Mouse (Mus musculus) forebrain, embryonic 13.5 days (tissue): ENCODE data around the gene Tnni1. TPM values are rescaled to one million over a fixed set of nuclear protein-coding genes. Genes with fewer than 3 reads are reported as not detected.

Experiments used
- ATAC-seq: fragments of 200-750 bp; cut with Nextera tagmentation; 2 replicates; pipeline ENCODE4 v1.8.0; 2017
- H3K27ac ChIP-seq: fragments of 300-500 bp; sonication (generic); 2 replicates; pipeline ENCODE4 v1.5.1; 2015; ENCODE audit warnings: inconsistent platforms, mild to moderate bottlenecking, moderate library complexity
- H3K27me3 ChIP-seq: fragments of 300-500 bp; sonication (generic); 2 replicates; pipeline ENCODE4 v1.6.1; 2015; ENCODE audit warnings: mild to moderate bottlenecking, inconsistent platforms
- H3K36me3 ChIP-seq: fragments of 300-500 bp; sonication (generic); 2 replicates; pipeline ENCODE4 v1.6.1; 2015; ENCODE audit warnings: mild to moderate bottlenecking, inconsistent platforms; ENCODE audit not compliant: poor library complexity, severe bottlenecking
- H3K4me1 ChIP-seq: fragments of 300-500 bp; sonication (generic); 2 replicates; pipeline ENCODE4 v1.6.1; 2015; ENCODE audit warnings: inconsistent platforms
- H3K4me2 ChIP-seq: fragments of 300-500 bp; sonication (generic); 2 replicates; pipeline ENCODE4 v1.6.1; 2015; ENCODE audit warnings: inconsistent platforms, mild to moderate bottlenecking, moderate library complexity
- H3K4me3 ChIP-seq: fragments of 300-500 bp; sonication (generic); 2 replicates; pipeline ENCODE4 v1.5.1; 2015; ENCODE audit warnings: mild to moderate bottlenecking, inconsistent platforms
- H3K9ac ChIP-seq: fragments of 300-500 bp; sonication (generic); 2 replicates; pipeline ENCODE4 v1.6.1; 2015; ENCODE audit warnings: mild to moderate bottlenecking, inconsistent platforms
- H3K9me3 ChIP-seq: fragments of 300-500 bp; sonication (generic); replicated peaks from 2 replicates; pipeline ENCODE4 v1.6.1; 2016; ENCODE audit warnings: inconsistent platforms
- WGBS: fragments of 180-500 bp; shearing (Covaris S2); methylation state at CpG from one replicate; pipeline ENCODE4 v1.1.7; 2015; 5-methylcytosine and 5-hydroxymethylcytosine counted together
- polyA plus RNA-seq: library from polyadenylated mRNA; unstranded; fragments of >200 nt; fragmentation: Nextera tagmentation; extraction: Ambion mirVana; gene quantifications from 2 replicates; pipeline ENCODE4 v1.2.1, GENCODE M21; 2015

Tnni1 gene
- polyA plus RNA-seq, 1 experiment from 2014 or later = 0.37 TPM

GRCm38 (mm10) chr1:135770237-135770636 lies 9.0 kb upstream of the Tnni1 start:
- H3K4me3 ChIP-seq = no peak overlapping the region
- no peaks in the 10 kb centered on the region for H3K9me3 ChIP-seq
- H3K27me3 ChIP-seq = peaks cover 5% of the 10 kb centered on the region
- 80% methylated on average over 7 of the region's 7 CpGs for WGBS
- H3K4me1 ChIP-seq = peaks cover 20% of the 10 kb centered on the region
- H3K9ac ChIP-seq = no peak overlapping the region
- no peak overlapping the region for H3K27ac ChIP-seq
- ATAC-seq = no peak
- H3K4me2 ChIP-seq = no peak overlapping the region
- H3K36me3 ChIP-seq = no peaks in the 10 kb centered on the region

DNA sequence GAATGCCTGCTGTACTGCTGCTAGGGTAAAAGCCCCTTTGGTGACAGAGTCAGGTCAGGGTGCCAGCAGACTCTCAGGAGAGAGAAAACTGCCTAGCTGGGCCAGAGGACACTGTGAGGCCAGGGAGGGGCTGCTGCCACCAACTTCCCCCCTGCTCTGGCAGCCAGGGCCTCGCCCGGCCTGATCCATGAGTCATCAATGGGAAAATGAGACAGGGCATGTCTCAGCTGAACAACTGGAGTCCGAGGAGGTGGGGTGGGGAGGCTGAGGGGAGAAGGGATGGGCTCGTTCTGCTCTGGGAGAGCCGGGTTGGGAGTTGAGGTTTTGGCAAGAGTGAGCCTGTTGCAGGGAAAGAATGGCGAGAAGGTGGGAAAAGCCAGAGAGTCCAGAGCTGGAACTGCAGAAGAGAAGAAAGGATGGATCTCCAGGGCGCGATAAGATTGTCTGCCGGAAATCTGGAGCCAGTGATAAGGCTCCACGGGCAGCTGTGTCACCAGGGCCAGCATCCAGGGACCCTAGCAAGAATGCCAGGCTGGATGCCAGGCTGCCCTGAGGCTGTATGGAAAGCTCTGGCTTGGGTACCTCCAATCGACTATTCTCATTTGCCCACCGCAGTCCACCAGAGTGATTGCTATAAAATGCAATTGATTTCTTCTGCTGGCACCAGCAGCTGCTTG lies 8.2 kb upstream of the Tnni1 start:
- Histone ChIP-seq H3K27me3 (no peaks in the 10 kb centered on the region), H3K36me3 (no peaks in the 10 kb centered on the region), H3K4me2 (no peak overlapping the region), H3K27ac (no peak overlapping the region), H3K4me1 (peaks cover 14% of the 10 kb centered on the region), H3K9ac (no peak overlapping the region), H3K4me3 (no peak overlapping the region), H3K9me3 (no peaks in the 10 kb centered on the region)
- no peak for ATAC-seq
- 66% methylated on average over 12 of the region's 12 CpGs for WGBS

GRCm38 (mm10) chr1:135771573-135771970 lies 7.7 kb upstream of the Tnni1 start:
- Histone ChIP-seq H3K27me3 (no peaks in the 10 kb centered on the region), H3K4me2 (no peak overlapping the region), H3K4me3 (no peak overlapping the region), H3K9ac (no peak overlapping the region), H3K4me1 (peaks cover 12% of the 10 kb centered on the region), H3K36me3 (no peaks in the 10 kb centered on the region), H3K27ac (no peak overlapping the region), H3K9me3 (no peaks in the 10 kb centered on the region)
- 80% methylated on average over 8 of the region's 8 CpGs for WGBS
- no peak for ATAC-seq

DNA sequence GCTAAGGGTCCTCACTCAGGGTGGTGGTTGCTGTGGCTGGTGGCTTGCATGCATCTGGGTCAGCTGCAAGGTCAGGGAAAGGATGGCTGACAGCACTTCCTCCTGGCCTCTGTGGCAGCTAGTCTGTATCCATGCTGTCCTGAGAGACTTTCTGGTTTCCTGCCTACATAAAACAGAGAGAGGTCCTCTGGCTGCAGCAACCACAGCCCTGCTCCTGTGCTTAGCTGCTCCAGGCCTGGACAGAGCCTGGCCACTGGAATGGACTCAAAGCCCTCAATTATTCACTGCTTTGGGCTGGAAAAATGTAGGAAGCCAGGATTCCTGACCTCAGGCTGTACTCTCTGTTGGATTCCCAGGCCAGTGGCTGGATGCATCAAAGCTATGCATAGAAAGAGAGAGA lies 2.6 kb upstream of the Tnni1 start:
- Histone ChIP-seq H3K4me2 (no peak overlapping the region), H3K36me3 (no peaks in the 10 kb centered on the region), H3K27ac (no peak overlapping the region), H3K27me3 (0 out of 2 replicates have a peak, but pooled peaks cover 3% of the 10 kb centered on the region), H3K4me3 (no peak overlapping the region), H3K4me1 (no peaks in the 10 kb centered on the region), H3K9me3 (no peaks in the 10 kb centered on the region), H3K9ac (no peak overlapping the region)
- no peak for ATAC-seq

DNA sequence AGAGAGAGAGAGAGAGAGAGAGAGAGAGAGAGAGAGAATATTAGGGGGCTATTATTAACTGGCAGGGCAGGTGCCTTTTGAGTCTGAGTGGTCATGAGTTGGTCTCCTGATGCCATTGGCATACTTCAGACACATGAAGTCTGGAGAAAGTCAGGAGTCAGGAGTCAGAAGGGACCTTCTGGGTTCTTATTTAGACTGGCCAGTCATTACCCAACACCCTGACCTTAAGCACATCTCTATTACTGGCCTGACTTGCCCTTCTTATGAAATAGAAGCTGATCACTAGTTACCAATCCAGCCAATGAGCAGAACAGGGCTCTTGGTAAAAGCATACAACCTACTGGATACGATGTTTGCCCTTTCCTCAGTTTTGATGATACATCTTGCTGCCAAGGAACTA lies 2.2 kb upstream of the Tnni1 start:
- Histone ChIP-seq H3K27ac (no peak overlapping the region), H3K4me1 (no peaks in the 10 kb centered on the region), H3K4me2 (no peak overlapping the region), H3K27me3 (0 out of 2 replicates have a peak, but pooled peaks cover 3% of the 10 kb centered on the region), H3K4me3 (no peak overlapping the region), H3K36me3 (no peaks in the 10 kb centered on the region), H3K9me3 (no peaks in the 10 kb centered on the region), H3K9ac (no peak overlapping the region)
- no peak for ATAC-seq
- WGBS = 96% methylated on average over 1 of the region's 1 CpGs

GRCm38 (mm10) chr1:135780649-135781048 lies 1.4 kb downstream of the Tnni1 start:
- Histone ChIP-seq H3K9me3 (no peaks in the 10 kb centered on the region), H3K27ac (no peak overlapping the region), H3K9ac (peak overlapping the region; percentile 30; the same call in 1 of the 2 replicates), H3K4me2 (no peak overlapping the region), H3K36me3 (no peaks in the 10 kb centered on the region), H3K27me3 (0 out of 2 replicates have a peak, but pooled peaks cover 3% of the 10 kb centered on the region), H3K4me3 (no peak overlapping the region), H3K4me1 (no peaks in the 10 kb centered on the region)
- no peak for ATAC-seq
- 64% methylated on average over 4 of the region's 4 CpGs for WGBS

DNA sequence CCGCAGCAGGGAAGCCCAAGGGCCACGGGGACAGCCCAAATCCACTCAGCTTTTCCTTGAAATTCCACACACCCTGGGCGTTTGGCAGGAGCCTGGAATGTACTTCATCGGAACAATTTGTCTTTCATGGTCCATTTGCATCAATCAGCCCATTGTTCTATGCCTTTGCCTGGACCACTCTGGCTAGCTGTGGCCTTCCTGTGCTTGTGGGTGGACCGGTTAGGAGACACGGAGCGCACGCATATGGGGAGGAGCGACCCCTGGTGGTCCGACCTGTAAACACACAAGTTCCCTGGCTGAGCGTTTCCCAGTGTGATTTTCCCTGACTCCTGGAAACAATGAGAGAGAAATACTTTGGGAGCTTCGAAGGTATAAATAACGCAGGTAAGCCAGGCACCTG lies 2.0 kb downstream of the Tnni1 start:
- peak; percentile 62; the same call in 1 of the 2 replicates for ATAC-seq
- Histone ChIP-seq H3K4me3 (no peak overlapping the region), H3K9ac (peak overlapping the region; percentile 30; the same call in 1 of the 2 replicates), H3K27ac (no peak overlapping the region), H3K9me3 (no peaks in the 10 kb centered on the region), H3K27me3 (0 out of 2 replicates have a peak, but pooled peaks cover 3% of the 10 kb centered on the region), H3K4me1 (no peaks in the 10 kb centered on the region), H3K36me3 (no peaks in the 10 kb centered on the region), H3K4me2 (no peak overlapping the region)
- 19% methylated on average over 13 of the region's 13 CpGs for WGBS

- Histone ChIP-seq H3K9ac (no peak overlapping the region), H3K27ac (no peak overlapping the region), H3K9me3 (no peaks in the 10 kb centered on the region), H3K27me3 (0 out of 2 replicates have a peak, but pooled peaks cover 3% of the 10 kb centered on the region), H3K36me3 (no peaks in the 10 kb centered on the region), H3K4me1 (no peaks in the 10 kb centered on the region), H3K4me3 (no peak overlapping the region), H3K4me2 (no peak overlapping the region)
- 38% methylated on average over 10 of the region's 10 CpGs for WGBS
- no peak for ATAC-seq
Observed at GRCm38 (mm10) chr1:135782816-135783215, 3.6 kb downstream of the Tnni1 start.

DNA sequence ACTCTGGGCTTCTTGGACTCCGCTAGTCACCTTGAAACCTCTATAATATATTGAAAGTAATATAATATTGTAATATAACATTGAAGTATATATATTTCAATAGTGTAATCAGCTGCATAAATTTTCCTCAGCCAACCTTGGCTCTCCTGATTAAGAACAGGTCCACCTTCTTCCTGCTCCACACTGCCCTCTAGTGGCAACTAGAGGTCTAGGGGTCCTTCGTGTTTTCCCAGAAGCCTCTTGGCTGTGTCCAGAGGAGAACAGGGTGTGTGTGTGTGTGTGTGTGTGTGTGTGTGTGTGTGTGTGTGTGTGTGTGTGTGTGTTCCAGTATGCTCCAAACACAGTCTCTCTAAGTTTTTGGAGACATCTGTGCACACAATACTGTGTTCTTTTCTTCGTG lies 8.6 kb downstream of the Tnni1 start:
- peak; percentile 48; the same call in 1 of the 2 replicates for ATAC-seq
- H3K27me3 ChIP-seq = peaks cover 8% of the 10 kb centered on the region; the same call in 1 of the 2 replicates
- no peak overlapping the region for H3K27ac ChIP-seq
- no peaks in the 10 kb centered on the region for H3K36me3 ChIP-seq
- H3K4me3 ChIP-seq = no peak overlapping the region
- H3K9ac ChIP-seq = no peak overlapping the region
- H3K9me3 ChIP-seq = no peaks in the 10 kb centered on the region
- WGBS = 49% methylated on average over 3 of the region's 3 CpGs
- H3K4me2 ChIP-seq = no peak overlapping the region
- H3K4me1 ChIP-seq = no peaks in the 10 kb centered on the region

DNA sequence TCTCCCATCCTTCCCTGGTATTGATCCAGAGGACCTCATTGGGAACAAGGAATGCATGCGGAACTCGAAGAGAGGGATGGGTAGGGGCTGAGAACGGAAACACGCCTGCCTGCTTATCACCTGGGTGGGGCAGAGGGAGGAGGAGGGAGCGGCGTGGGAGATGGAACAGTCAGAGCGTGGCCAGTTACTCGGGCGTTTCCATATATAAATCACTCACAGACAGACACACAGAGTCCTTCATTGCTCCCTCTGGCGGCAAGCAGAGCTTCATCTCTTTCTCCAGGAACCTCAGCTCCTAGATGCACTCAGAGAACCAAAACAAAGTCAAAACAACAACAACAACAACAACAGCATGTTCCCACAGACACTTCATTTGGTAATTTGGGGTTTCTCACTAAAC lies 9.5 kb downstream of the Tnni1 start:
- no peaks in the 10 kb centered on the region for H3K36me3 ChIP-seq
- peaks cover 4% of the 10 kb centered on the region for H3K4me1 ChIP-seq
- H3K9ac ChIP-seq = no peak overlapping the region
- H3K4me3 ChIP-seq = no peak overlapping the region
- no peak for ATAC-seq
- 57% methylated on average over 10 of the region's 10 CpGs for WGBS
- peaks cover 14% of the 10 kb centered on the region; the same call in 1 of the 2 replicates for H3K27me3 ChIP-seq
- no peaks in the 10 kb centered on the region for H3K9me3 ChIP-seq
- H3K4me2 ChIP-seq = no peak overlapping the region
- H3K27ac ChIP-seq = no peak overlapping the region

GRCm38 (mm10) chr1:135789815-135790214 lies 10.6 kb downstream of the Tnni1 start:
- WGBS = 7% methylated on average over 5 of the region's 5 CpGs
- ATAC-seq = no peak
- H3K9ac ChIP-seq = no peak overlapping the region
- H3K27ac ChIP-seq = no peak overlapping the region
- no peaks in the 10 kb centered on the region for H3K36me3 ChIP-seq
- H3K27me3 ChIP-seq = peaks cover 23% of the 10 kb centered on the region
- H3K4me3 ChIP-seq = no peak overlapping the region
- H3K4me1 ChIP-seq = peaks cover 11% of the 10 kb centered on the region
- no peak overlapping the region for H3K4me2 ChIP-seq
- no peaks in the 10 kb centered on the region for H3K9me3 ChIP-seq

DNA sequence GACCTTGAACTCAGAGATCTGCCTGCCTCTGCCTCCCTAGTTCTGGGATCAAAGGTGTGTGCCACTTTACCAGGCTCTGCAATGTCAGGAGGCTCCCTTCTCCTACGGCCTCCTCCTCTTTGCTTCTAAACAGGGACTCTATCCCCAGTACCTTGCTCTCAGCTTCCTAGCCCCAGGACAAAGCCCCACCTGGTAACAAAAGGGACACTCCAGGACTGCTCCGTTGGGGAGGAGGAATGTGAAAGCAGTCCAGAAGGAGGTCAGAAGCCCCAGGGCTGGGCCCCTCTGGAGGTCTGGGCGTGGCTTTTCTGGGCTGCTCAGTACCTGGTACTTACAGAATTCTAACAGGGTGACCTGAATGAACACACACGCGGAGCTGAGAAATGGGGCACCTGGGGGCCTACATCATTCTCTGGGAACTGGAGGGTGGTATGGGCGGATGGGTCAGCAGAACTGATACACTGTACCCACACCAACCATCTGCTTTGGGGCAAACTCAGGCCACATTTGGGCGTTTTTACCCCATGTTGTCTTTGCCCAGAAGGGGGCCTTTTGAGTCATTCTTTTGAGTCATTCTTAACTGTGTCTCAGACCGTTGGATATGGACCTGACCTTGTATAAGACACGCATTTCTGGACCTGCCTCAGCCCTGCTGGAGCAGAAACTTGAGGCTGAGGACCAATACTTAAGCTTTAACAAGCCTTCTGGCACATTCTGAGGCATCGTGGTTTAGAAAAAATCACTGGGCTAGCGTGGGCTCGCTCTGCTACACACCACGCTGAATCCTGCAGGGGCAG lies 13.1 kb downstream of the Tnni1 start:
- 62% methylated on average over 13 of the region's 13 CpGs for WGBS
- H3K27me3 ChIP-seq = peaks cover 25% of the 10 kb centered on the region
- ATAC-seq = no peak
- no peak overlapping the region for H3K27ac ChIP-seq
- H3K36me3 ChIP-seq = no peaks in the 10 kb centered on the region
- no peak overlapping the region for H3K9ac ChIP-seq
- H3K4me3 ChIP-seq = no peak overlapping the region
- no peak overlapping the region for H3K4me2 ChIP-seq
- no peaks in the 10 kb centered on the region for H3K9me3 ChIP-seq
- H3K4me1 ChIP-seq = peaks cover 11% of the 10 kb centered on the region
